Mouse (Mus musculus) megakaryocyte-erythroid progenitor cell, adult 5-6 weeks (primary cell): ENCODE measurements around the gene Dand5. TPM values are rescaled to one million over a fixed set of nuclear protein-coding genes. Genes with fewer than 3 reads are reported as not detected.

Experiments used
- ATAC-seq: replicated peaks from 2 replicates; pipeline ENCODE4 v1.8.0; 2016; ENCODE audit warnings: mild to moderate bottlenecking, inconsistent platforms; ENCODE audit not compliant: severe bottlenecking, poor library complexity, low FRiP score, low TSS enrichment
- total RNA-seq, 2 experiments: library from RNA; stranded (forward) in 1 of 2; stranded (reverse) in 1 of 2; fragments of 200-1000, 215-1000 nt in 1 of 2; fragments of >200 nt in 1 of 2; fragmentation: Nextera tagmentation in 1 of 2; gene quantifications; 2 replicates each; pipeline ENCODE4 v1.2.3; 2014 to 2017

Gene Dand5
- total RNA-seq, 2 experiments from 2014 or later = 3.7 to 4.7 TPM

GRCm38 (mm10) chr8:84786801-84787467, 35.7 kb downstream of the Dand5 start:
- no peak for ATAC-seq

GRCm38 (mm10) chr8:84785756-84786677, 36.6 kb downstream of the Dand5 start:
- ATAC-seq = no peak

GRCm38 (mm10) chr8:84785506-84785755, 37.2 kb downstream of the Dand5 start:
- ATAC-seq = no peak

- no peak for ATAC-seq
Observed at GRCm38 (mm10) chr8:84784681-84785505, 37.7 kb downstream of the Dand5 start.

GRCm38 (mm10) chr8:84783919-84784581, 38.6 kb downstream of the Dand5 start:
- ATAC-seq = no peak

GRCm38 (mm10) chr8:84783198-84783918, 39.3 kb downstream of the Dand5 start:
- ATAC-seq = no peak

- no peak for ATAC-seq
Observed at GRCm38 (mm10) chr8:84782680-84783079, 39.9 kb downstream of the Dand5 start.

GRCm38 (mm10) chr8:84781686-84782505, 40.7 kb downstream of the Dand5 start:
- ATAC-seq = no peak

- ATAC-seq = no peak
Observed at GRCm38 (mm10) chr8:84780949-84781680, 41.5 kb downstream of the Dand5 start.

- ATAC-seq = no peak
Observed at GRCm38 (mm10) chr8:84780225-84780555, 42.4 kb downstream of the Dand5 start.

- no peak for ATAC-seq
Observed at GRCm38 (mm10) chr8:84779519-84780224, 43.0 kb downstream of the Dand5 start.

- ATAC-seq = no peak
Observed at GRCm38 (mm10) chr8:84778638-84779380, 43.8 kb downstream of the Dand5 start.

- ATAC-seq = peak; percentile 61
Observed at GRCm38 (mm10) chr8:84777899-84778637, 44.6 kb downstream of the Dand5 start.

- ATAC-seq = no peak
Observed at GRCm38 (mm10) chr8:84776569-84776968, 46.1 kb downstream of the Dand5 start.

- ATAC-seq = no peak
Observed at GRCm38 (mm10) chr8:84775621-84776113, 47.0 kb downstream of the Dand5 start.
